Mouse (Mus musculus): ENCODE measurements at regions not wholly inside any gene's neighbourhood (a gene's known extent, or its start where the extent isn't known, plus 50 kb on each side); places are given as distances from the start of the nearest gene placed in this dataset.
"Not testable (repeated sequence)": the region's sequence is repeated elsewhere in the genome, so short reads cannot be mapped to it uniquely, and the experiment has no call there.

GRCm38 (mm10) chr3:78986726-78987125 lies 299.6 kb downstream of the Rapgef2 start:
- Histone ChIP-seq H3K4me2 (ENCODE audit: low read depth) (no peak overlapping the region), H3K9me3 (ENCODE audit: control insufficient read depth, low read length) (no peaks in the 10 kb centered on the region), H3K4me1 (replicated peaks; ENCODE audit: control insufficient read depth in 2 of 2, insufficient read depth in 2 of 2, low read length in 1 of 2) (no peaks in the 10 kb centered on the region), H3K27me3 (ENCODE audit: control insufficient read depth, insufficient read depth, low read length) (no peaks in the 10 kb centered on the region), H3K36me3 (replicated peaks; ENCODE audit: control insufficient read depth, insufficient read depth, low read depth) (no peaks in the 10 kb centered on the region), H3K4me3 (ENCODE audit: insufficient read depth in 1 of 2, low read depth in 2 of 2, low read length in 2 of 2) (no peak overlapping the region), H3K27ac (no peak overlapping the region), H3K9ac (replicated peaks) (no peak overlapping the region)
- WGBS (ENCODE audit: insufficient replicate concordance): 48% methylated on average over 7 of the region's 7 CpGs
- no peak for ATAC-seq (ENCODE audit: insufficient read depth)
- no peak for TF ChIP-seq EP300 (IDR thresholded peaks at IDR 0.05; ENCODE audit: low read depth)
- no peak for TF ChIP-seq CTCF (IDR thresholded peaks at IDR 0.05; ENCODE audit: low read depth)
- no peak for DNase-seq (ENCODE audit: low read depth in 3 of 3, low spot score in 3 of 3)

- Histone ChIP-seq H3K4me3 (ENCODE audit: insufficient read depth in 1 of 2, low read depth in 2 of 2, low read length in 2 of 2) (no peak overlapping the region), H3K4me2 (ENCODE audit: low read depth) (no peak overlapping the region), H3K36me3 (replicated peaks; ENCODE audit: control insufficient read depth, insufficient read depth, low read depth) (no peaks in the 10 kb centered on the region), H3K9me3 (ENCODE audit: control insufficient read depth, low read length) (no peaks in the 10 kb centered on the region), H3K9ac (replicated peaks) (no peak overlapping the region), H3K27ac (no peak overlapping the region), H3K4me1 (replicated peaks; ENCODE audit: control insufficient read depth in 2 of 2, insufficient read depth in 2 of 2, low read length in 1 of 2) (no peaks in the 10 kb centered on the region), H3K27me3 (ENCODE audit: control insufficient read depth, insufficient read depth, low read length) (no peaks in the 10 kb centered on the region)
- DNase-seq (ENCODE audit: low read depth in 3 of 3, low spot score in 3 of 3) (no peak), ATAC-seq (ENCODE audit: insufficient read depth) (no peak)
- 64% methylated on average over 3 of the region's 3 CpGs for WGBS (ENCODE audit: insufficient replicate concordance)
- TF ChIP-seq EP300 (IDR thresholded peaks at IDR 0.05; ENCODE audit: low read depth): no peak
- TF ChIP-seq CTCF (IDR thresholded peaks at IDR 0.05; ENCODE audit: low read depth): no peak
Observed at GRCm38 (mm10) chr3:78981057-78981456, 305.3 kb downstream of the Rapgef2 start.

- DNase-seq (ENCODE audit: low read depth in 3 of 3, low spot score in 3 of 3): no peak
- Histone ChIP-seq H3K4me3 (ENCODE audit: insufficient read depth in 1 of 2, low read depth in 2 of 2, low read length in 2 of 2) (no peak overlapping the region), H3K4me1 (replicated peaks; ENCODE audit: control insufficient read depth in 2 of 2, insufficient read depth in 2 of 2, low read length in 1 of 2) (no peaks in the 10 kb centered on the region), H3K9me3 (ENCODE audit: control insufficient read depth, low read length) (no peaks in the 10 kb centered on the region), H3K9ac (replicated peaks) (no peak overlapping the region), H3K27ac (no peak overlapping the region), H3K36me3 (replicated peaks; ENCODE audit: control insufficient read depth, insufficient read depth, low read depth) (no peaks in the 10 kb centered on the region), H3K27me3 (ENCODE audit: control insufficient read depth, insufficient read depth, low read length) (no peaks in the 10 kb centered on the region), H3K4me2 (ENCODE audit: low read depth) (no peak overlapping the region)
- WGBS (ENCODE audit: insufficient replicate concordance): 63% methylated on average over 4 of the region's 4 CpGs
- TF ChIP-seq EP300 (IDR thresholded peaks at IDR 0.05; ENCODE audit: low read depth): no peak
- TF ChIP-seq CTCF (IDR thresholded peaks at IDR 0.05; ENCODE audit: low read depth): no peak
- ATAC-seq (ENCODE audit: insufficient read depth): no peak
Observed at GRCm38 (mm10) chr3:78978781-78979180, 307.5 kb downstream of the Rapgef2 start.

- not testable (repeated sequence) for H3K27ac ChIP-seq; H3K36me3 ChIP-seq (replicated peaks; ENCODE audit: control insufficient read depth, insufficient read depth, low read depth); H3K4me1 ChIP-seq (replicated peaks; ENCODE audit: control insufficient read depth in 2 of 2, insufficient read depth in 2 of 2, low read length in 1 of 2); H3K9me3 ChIP-seq (ENCODE audit: control insufficient read depth, low read length); DNase-seq (ENCODE audit: low read depth in 3 of 3, low spot score in 3 of 3); H3K27me3 ChIP-seq (ENCODE audit: control insufficient read depth, insufficient read depth, low read length); H3K9ac ChIP-seq (replicated peaks)
- WGBS (ENCODE audit: insufficient replicate concordance): 4% methylated on average over 38 of the region's 57 CpGs
- peak overlapping the region; percentile 54 for H3K4me2 ChIP-seq (ENCODE audit: low read depth)
- ATAC-seq (ENCODE audit: insufficient read depth): peak; percentile 69; the same call in 1 of the 2 replicates
- H3K4me3 ChIP-seq (ENCODE audit: insufficient read depth in 1 of 2, low read depth in 2 of 2, low read length in 2 of 2): peak overlapping the region in 1 of 2 experiments; percentile 29; a peak in 2 of 4 replicates
Observed at GRCm38 (mm10) chr3:78966683-78967549, 319.4 kb downstream of the Rapgef2 start.

- TF ChIP-seq EP300 (IDR thresholded peaks at IDR 0.05; ENCODE audit: low read depth): no peak
- no peak for TF ChIP-seq CTCF (IDR thresholded peaks at IDR 0.05; ENCODE audit: low read depth)
- H3K36me3 ChIP-seq (replicated peaks; ENCODE audit: control insufficient read depth, insufficient read depth, low read depth): no peaks in the 10 kb centered on the region
- ATAC-seq (ENCODE audit: insufficient read depth) (no peak), DNase-seq (ENCODE audit: low read depth in 3 of 3, low spot score in 3 of 3) (no peak)
- H3K27me3 ChIP-seq (ENCODE audit: control insufficient read depth, insufficient read depth, low read length): no peaks in the 10 kb centered on the region; the same call in 1 of the 2 replicates
- 23% methylated on average over 9 of the region's 9 CpGs for WGBS (ENCODE audit: insufficient replicate concordance)
- no peaks in the 10 kb centered on the region for H3K9me3 ChIP-seq (ENCODE audit: control insufficient read depth, low read length)
- no peak overlapping the region for H3K27ac ChIP-seq
- H3K4me3 ChIP-seq (ENCODE audit: insufficient read depth in 1 of 2, low read depth in 2 of 2, low read length in 2 of 2): no peak overlapping the region
- no peak overlapping the region for H3K4me2 ChIP-seq (ENCODE audit: low read depth)
- H3K9ac ChIP-seq (replicated peaks): no peak overlapping the region
- H3K4me1 ChIP-seq (replicated peaks; ENCODE audit: control insufficient read depth in 2 of 2, insufficient read depth in 2 of 2, low read length in 1 of 2): no peaks in the 10 kb centered on the region; a peak in 1 of 4 replicates
Observed at GRCm38 (mm10) chr3:78964231-78964858, 322.0 kb downstream of the Rapgef2 start.

Data from liver, embryonic 14.5 days (tissue).